Mouse (Mus musculus) midbrain, embryonic 11.5 days (tissue): ENCODE data around the gene Mff. TPM values are rescaled to one million over a fixed set of nuclear protein-coding genes. Genes with fewer than 3 reads are reported as not detected.

Source experiments
- ATAC-seq: fragments of 200-750 bp; cut with Nextera tagmentation; 2 replicates; pipeline ENCODE4 v1.8.0; 2017; ENCODE audit warnings: moderate TSS enrichment, moderate library complexity; ENCODE audit not compliant: low FRiP score
- DNase-seq: peaks from one replicate; pipeline ENCODE4 v3.0.0; 2015; ENCODE audit warnings: low spot score; ENCODE audit errors: missing footprints
- H3K27ac ChIP-seq: fragments of 300-500 bp; sonication (generic); 2 replicates; pipeline ENCODE4 v1.5.1; 2014; ENCODE audit warnings: low read depth, low read length
- H3K27me3 ChIP-seq: fragments of 300-500 bp; sonication (generic); 2 replicates; pipeline ENCODE4 v1.6.1; 2014; ENCODE audit warnings: mild to moderate bottlenecking, low read length, moderate library complexity, mixed read lengths; ENCODE audit not compliant: control insufficient read depth, insufficient read depth
- H3K36me3 ChIP-seq: fragments of 300-500 bp; sonication (generic); 2 replicates; pipeline ENCODE4 v1.6.1; 2014; ENCODE audit warnings: mild to moderate bottlenecking, low read length, moderate library complexity, mixed read lengths; ENCODE audit not compliant: control insufficient read depth, insufficient read depth
- H3K4me1 ChIP-seq: fragments of 300-500 bp; sonication (generic); 2 replicates; pipeline ENCODE4 v1.6.1; 2014; ENCODE audit warnings: low read length; ENCODE audit not compliant: control insufficient read depth, insufficient read depth
- H3K4me2 ChIP-seq: fragments of 300-500 bp; sonication (generic); 2 replicates; pipeline ENCODE4 v1.6.1; 2014; ENCODE audit warnings: mild to moderate bottlenecking, moderate library complexity
- H3K4me3 ChIP-seq: fragments of 300-500 bp; sonication (generic); 2 replicates; pipeline ENCODE4 v1.5.1; 2014; ENCODE audit warnings: low read depth, low read length
- H3K9ac ChIP-seq: fragments of 300-500 bp; sonication (generic); 2 replicates; pipeline ENCODE4 v1.6.1; 2014; ENCODE audit warnings: low read length
- H3K9me3 ChIP-seq: fragments of 300-500 bp; sonication (generic); 2 replicates; pipeline ENCODE4 v1.6.1; 2016; ENCODE audit warnings: low read length; ENCODE audit not compliant: control insufficient read depth
- WGBS: fragments of 180-500 bp; shearing (Covaris S2); extraction: QIAGEN DNeasy Blood & Tissue Kit; methylation state at CpG from one replicate; pipeline ENCODE4 v1.1.7; 2014; 5-methylcytosine and 5-hydroxymethylcytosine counted together
- polyA plus RNA-seq: library from polyadenylated mRNA; unstranded; fragments of >200 nt; fragmentation: Nextera tagmentation; extraction: Ambion mirVana; gene quantifications from 2 replicates; pipeline ENCODE4 v1.2.1, GENCODE M21; 2014

The Mff gene
- polyA plus RNA-seq, 1 experiment from 2014 or later = 288 TPM

DNA sequence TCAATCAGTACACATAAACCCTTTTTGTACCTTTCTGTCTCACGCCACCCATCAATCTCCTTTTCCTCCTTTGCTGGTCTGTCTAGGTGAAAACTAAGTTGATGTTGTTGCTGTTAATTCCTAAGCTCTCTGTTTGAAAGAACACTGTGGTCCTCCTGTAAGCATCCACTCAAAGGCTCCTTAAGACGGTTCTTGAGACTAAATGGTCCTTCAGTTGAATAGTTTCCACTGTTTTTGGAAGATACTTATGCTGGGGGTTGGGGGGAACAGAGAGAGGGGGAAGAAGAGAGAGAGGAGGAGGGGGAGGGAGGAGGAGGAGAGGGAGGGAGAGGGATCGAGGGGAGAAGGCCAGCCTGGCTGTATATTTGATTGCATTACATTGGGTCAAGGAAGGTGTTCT lies 58.9 kb downstream of the Mff start:
- Histone ChIP-seq H3K9me3 (no peaks in the 10 kb centered on the region), H3K4me2 (no peak overlapping the region), H3K27ac (no peak overlapping the region), H3K27me3 (no peaks in the 10 kb centered on the region), H3K4me1 (no peaks in the 10 kb centered on the region), H3K36me3 (no peaks in the 10 kb centered on the region), H3K4me3 (no peak overlapping the region), H3K9ac (no peak overlapping the region)
- no peak for ATAC-seq
- DNase-seq = no peak
- 73% methylated on average over 3 of the region's 3 CpGs for WGBS

DNA sequence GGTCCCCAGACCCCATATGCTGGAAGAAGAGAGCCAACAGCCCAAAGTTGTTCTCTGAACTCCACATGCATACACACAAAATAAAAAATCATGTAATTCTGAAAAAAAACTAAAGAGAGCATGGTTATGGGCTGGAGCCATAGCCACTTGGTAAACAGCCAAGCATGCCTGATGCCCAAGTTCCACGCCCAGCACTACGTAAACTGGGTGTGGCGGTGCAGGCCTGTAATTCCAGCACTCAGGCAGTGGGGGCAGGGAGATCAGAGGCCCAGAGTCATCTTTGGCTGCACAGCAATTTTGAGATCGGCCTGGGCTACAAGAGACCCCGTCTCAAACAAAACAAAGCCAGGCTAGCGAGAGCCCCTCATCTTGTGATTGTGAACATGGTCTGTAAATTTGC lies 60.9 kb downstream of the Mff start:
- Histone ChIP-seq H3K4me2 (no peak overlapping the region), H3K9ac (no peak overlapping the region), H3K4me3 (no peak overlapping the region), H3K9me3 (no peaks in the 10 kb centered on the region), H3K27ac (no peak overlapping the region), H3K36me3 (no peaks in the 10 kb centered on the region), H3K27me3 (no peaks in the 10 kb centered on the region), H3K4me1 (no peaks in the 10 kb centered on the region)
- DNase-seq (no peak), ATAC-seq (no peak)
- WGBS = 81% methylated on average over 6 of the region's 6 CpGs

DNA sequence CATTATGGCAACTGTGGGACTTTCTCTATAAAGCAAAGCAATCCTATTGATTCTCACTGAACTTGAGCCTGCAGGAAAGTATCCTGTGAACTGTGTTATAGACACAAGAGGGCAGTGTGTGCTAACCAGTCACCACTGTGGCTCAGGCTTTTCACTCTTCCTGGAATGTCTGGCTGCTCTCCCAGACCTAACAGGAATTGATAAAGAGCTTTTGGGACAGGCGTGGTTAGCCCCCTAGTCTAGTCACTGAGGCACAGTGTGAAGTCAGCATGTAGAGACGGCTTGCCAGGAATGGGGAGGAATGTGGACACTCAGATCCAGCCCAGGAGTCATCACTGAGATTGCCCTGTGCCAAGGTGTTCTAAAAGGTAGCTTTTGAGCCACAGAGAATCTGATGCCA lies 62.7 kb downstream of the Mff start:
- Histone ChIP-seq H3K4me1 (no peaks in the 10 kb centered on the region), H3K9ac (no peak overlapping the region), H3K27me3 (no peaks in the 10 kb centered on the region), H3K4me2 (no peak overlapping the region), H3K9me3 (no peaks in the 10 kb centered on the region), H3K27ac (no peak overlapping the region), H3K4me3 (no peak overlapping the region), H3K36me3 (no peaks in the 10 kb centered on the region)
- WGBS = 6% methylated on average over 2 of the region's 2 CpGs
- ATAC-seq = peak; percentile 74
- DNase-seq = peak; percentile 87

DNA sequence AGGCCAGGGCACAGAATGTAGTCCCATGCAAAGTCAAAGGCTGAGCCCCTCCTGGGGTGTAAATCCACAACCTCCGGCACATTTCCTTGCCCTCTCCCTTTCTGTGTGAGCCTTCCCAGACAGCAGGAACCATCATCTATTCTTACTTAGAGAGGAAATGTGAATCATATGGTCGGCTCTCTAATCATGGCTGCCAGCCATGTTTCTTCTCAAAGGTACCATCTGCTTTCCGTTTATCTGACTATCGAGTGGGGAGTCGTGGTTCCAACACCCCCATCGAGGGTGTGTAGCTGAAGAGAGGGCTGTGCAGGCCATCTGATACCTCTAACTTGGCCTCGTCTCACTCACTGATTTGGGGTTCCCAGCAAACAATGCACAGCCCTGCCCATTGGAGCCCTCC lies 63.4 kb downstream of the Mff start:
- Histone ChIP-seq H3K36me3 (no peaks in the 10 kb centered on the region), H3K4me3 (no peak overlapping the region), H3K4me2 (no peak overlapping the region), H3K27me3 (no peaks in the 10 kb centered on the region), H3K9me3 (no peaks in the 10 kb centered on the region), H3K9ac (no peak overlapping the region), H3K27ac (no peak overlapping the region), H3K4me1 (no peaks in the 10 kb centered on the region)
- 77% methylated on average over 7 of the region's 7 CpGs for whole genome bisulfite sequencing
- ATAC-seq (no peak), DNase-seq (no peak)

DNA sequence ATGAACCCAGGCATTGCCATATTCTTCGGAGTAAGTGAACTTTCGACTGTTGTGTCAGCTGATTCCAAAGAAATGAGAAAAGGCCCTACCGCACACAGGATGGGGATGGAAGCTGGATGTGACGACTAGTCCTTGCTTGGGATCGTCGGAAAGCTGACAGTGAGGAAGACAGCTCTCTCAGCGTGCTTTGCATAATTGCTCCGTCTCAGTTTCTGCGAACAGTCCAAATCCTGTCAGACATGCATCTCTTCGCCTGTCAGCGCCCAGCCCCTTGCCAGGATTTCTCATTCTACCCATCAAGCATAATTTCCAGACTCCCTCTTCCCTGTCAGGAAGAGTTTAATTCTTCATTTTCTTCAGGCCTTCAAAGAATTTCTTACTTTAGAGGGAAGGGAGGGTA lies 66.4 kb downstream of the Mff start:
- peak; percentile 86 for DNase-seq
- peak; percentile 56 for ATAC-seq
- Histone ChIP-seq H3K27ac (no peak overlapping the region), H3K4me2 (no peak overlapping the region), H3K4me3 (no peak overlapping the region), H3K36me3 (no peaks in the 10 kb centered on the region), H3K9ac (no peak overlapping the region), H3K9me3 (no peaks in the 10 kb centered on the region), H3K27me3 (no peaks in the 10 kb centered on the region), H3K4me1 (no peaks in the 10 kb centered on the region)
- 67% methylated on average over 11 of the region's 11 CpGs for WGBS

DNA sequence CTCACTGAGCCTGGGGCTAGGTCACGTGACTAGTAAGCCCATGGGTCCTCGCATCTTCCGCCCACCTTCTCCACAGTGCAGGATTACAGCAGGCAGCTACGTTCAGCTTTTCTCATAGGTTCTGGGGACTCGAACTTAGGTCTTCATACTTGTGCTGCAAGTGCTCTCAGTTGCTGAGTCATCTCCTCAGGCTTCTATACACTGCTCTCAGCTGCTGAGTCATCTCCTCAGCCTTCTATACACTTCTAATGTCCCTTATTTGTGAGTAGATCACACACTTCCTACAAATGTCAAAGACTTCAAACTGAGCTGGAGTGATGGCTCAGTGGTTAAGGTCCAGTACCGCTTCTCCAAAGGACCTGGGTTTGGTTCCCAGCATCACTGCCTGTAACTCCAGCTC lies 67.5 kb downstream of the Mff start:
- no peak for ATAC-seq
- no peak overlapping the region for H3K9ac ChIP-seq
- H3K4me2 ChIP-seq = no peak overlapping the region
- no peaks in the 10 kb centered on the region for H3K36me3 ChIP-seq
- no peak overlapping the region for H3K4me3 ChIP-seq
- no peak for DNase-seq
- no peak overlapping the region for H3K27ac ChIP-seq
- no peaks in the 10 kb centered on the region for H3K4me1 ChIP-seq
- WGBS = 89% methylated on average over 6 of the region's 6 CpGs
- no peaks in the 10 kb centered on the region for H3K9me3 ChIP-seq
- no peaks in the 10 kb centered on the region for H3K27me3 ChIP-seq

DNA sequence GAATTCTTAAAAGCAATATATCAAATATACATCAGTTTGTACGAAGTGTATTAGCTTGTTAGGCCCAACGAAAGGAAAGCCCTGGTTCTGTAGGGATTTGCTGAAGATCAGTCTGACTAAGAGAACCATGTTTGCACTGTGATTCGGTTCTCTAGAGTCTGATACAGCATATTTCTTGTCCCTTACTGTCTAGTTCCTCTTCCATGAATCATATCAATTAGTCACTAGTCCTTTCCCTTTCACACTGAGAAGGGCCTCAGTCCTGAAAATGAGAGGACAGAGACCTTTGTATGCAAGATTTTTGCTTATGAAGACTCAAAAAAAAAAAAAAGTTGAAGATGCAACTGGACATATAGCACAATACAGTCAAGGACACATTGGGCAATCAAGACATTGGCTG lies 68.4 kb downstream of the Mff start:
- Histone ChIP-seq H3K4me2 (no peak overlapping the region), H3K27me3 (no peaks in the 10 kb centered on the region), H3K9ac (no peak overlapping the region), H3K36me3 (no peaks in the 10 kb centered on the region), H3K27ac (no peak overlapping the region), H3K9me3 (no peaks in the 10 kb centered on the region), H3K4me3 (no peak overlapping the region), H3K4me1 (no peaks in the 10 kb centered on the region)
- 91% methylated on average over 3 of the region's 3 CpGs for WGBS
- no peak for DNase-seq
- no peak for ATAC-seq

DNA sequence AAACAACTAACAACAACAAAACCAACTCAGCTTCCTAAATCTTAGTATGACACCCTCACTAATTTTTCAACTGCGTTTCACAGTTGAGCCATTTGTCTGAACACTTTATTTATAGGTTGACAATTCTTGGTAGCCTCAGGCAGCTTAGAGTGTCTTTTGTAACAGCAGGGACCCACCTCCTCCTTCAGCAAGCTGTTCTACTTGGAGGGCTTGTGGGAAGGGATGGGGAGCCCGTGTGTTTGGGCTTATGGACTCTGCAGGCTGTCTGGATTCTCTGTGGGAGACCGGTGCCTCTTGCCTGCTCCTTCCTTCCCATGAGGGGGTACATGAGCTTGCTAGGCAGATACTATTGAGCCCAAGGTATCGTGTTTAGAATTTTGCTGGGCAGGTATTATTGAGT lies 69.3 kb downstream of the Mff start:
- Histone ChIP-seq H3K36me3 (no peaks in the 10 kb centered on the region), H3K27me3 (no peaks in the 10 kb centered on the region), H3K4me3 (no peak overlapping the region), H3K4me2 (no peak overlapping the region), H3K27ac (no peak overlapping the region), H3K4me1 (no peaks in the 10 kb centered on the region), H3K9me3 (no peaks in the 10 kb centered on the region), H3K9ac (no peak overlapping the region)
- WGBS = 56% methylated on average over 4 of the region's 4 CpGs
- DNase-seq (no peak), ATAC-seq (no peak)

DNA sequence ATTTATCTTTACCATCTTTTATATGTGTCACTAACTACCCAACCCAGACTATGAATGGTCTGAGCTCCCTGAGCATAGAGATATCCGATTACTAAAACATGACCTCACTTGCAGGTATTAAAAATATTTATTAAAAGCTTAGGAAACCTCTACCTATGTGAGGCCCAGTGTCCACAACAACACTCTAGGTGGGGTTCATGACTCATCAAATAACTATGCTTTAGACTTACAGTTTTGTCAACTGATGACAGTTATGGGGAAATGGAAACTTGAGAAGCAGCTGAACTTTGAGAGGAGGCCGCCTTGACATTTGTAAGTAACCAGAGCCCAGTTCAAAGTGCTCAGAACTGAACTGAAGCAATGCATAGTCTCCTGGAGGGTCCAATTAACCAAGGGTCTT lies 70.5 kb downstream of the Mff start:
- WGBS = 83% methylated on average over 2 of the region's 2 CpGs
- H3K9me3 ChIP-seq = no peaks in the 10 kb centered on the region
- no peak for ATAC-seq
- H3K27me3 ChIP-seq = no peaks in the 10 kb centered on the region
- H3K27ac ChIP-seq = no peak overlapping the region
- no peaks in the 10 kb centered on the region for H3K4me1 ChIP-seq
- H3K4me2 ChIP-seq = no peak overlapping the region
- no peak for DNase-seq
- no peak overlapping the region for H3K9ac ChIP-seq
- no peaks in the 10 kb centered on the region for H3K36me3 ChIP-seq
- no peak overlapping the region for H3K4me3 ChIP-seq
